Mouse (Mus musculus) adrenal gland, postnatal 4 days (tissue): ENCODE measurements around the gene Zfp488. TPM values are rescaled to one million over a fixed set of nuclear protein-coding genes. Genes with fewer than 3 reads are reported as not detected.

Experiments used
- DNase-seq, 2 experiments: peaks; one replicate each; pipeline ENCODE4 v3.0.0; 2021 to 2022; ENCODE audit warnings: low spot score in 2 of 2, mixed read lengths in 2 of 2
- long read RNA-seq, 2 experiments: library from polyadenylated mRNA; stranded (forward); transcript quantifications; one replicate each; pipeline ENCODE4 v2.0.0; 2021
- total RNA-seq, 2 experiments: library from RNA; stranded (reverse); gene quantifications; 2 replicates each; pipeline ENCODE4 v1.2.3; 2021

Zfp488 gene
- under 1 TPM; 0.08 to 0.17 TPM for total RNA-seq
- long read RNA-seq, experiment 1, result 0 reads
- long read RNA-seq, experiment 2, result 0 reads

GRCm38 (mm10) chr14:33978604-33979059 is at the start of gene Zfp488:
TSS of gene Zfp488 (minus strand) at chr14:33978764.
- DNase-seq, result no peak

GRCm38 (mm10) chr14:34026710-34027109 is 48.1 kb upstream of the Zfp488 start:
- no peak for DNase-seq

- DNase-seq, result no peak
Observed at GRCm38 (mm10) chr14:34016938-34017337, 38.4 kb upstream of the Zfp488 start.

GRCm38 (mm10) chr14:34016381-34016780 is 37.8 kb upstream of the Zfp488 start, which contains the start of gene Gm5460:
TSS of gene Gm5460 (plus strand) at chr14:34016758.
- DNase-seq, result no peak

GRCm38 (mm10) chr14:34015063-34015462 is 36.5 kb upstream of the Zfp488 start, which contains the start of gene Gm30083:
TSS of gene Gm30083 (minus strand) at chr14:34015182.
- DNase-seq, result no peak

- no peak for DNase-seq
Observed at GRCm38 (mm10) chr14:34002358-34002757, 23.8 kb upstream of the Zfp488 start.

GRCm38 (mm10) chr14:34001445-34001844 is 22.9 kb upstream of the Zfp488 start:
- no peak for DNase-seq

GRCm38 (mm10) chr14:34000076-34000475 is 21.5 kb upstream of the Zfp488 start:
- no peak for DNase-seq

GRCm38 (mm10) chr14:33997427-33997826 is 18.9 kb upstream of the Zfp488 start:
- DNase-seq, result no peak

GRCm38 (mm10) chr14:33993521-33994289 is 15.1 kb upstream of the Zfp488 start:
- no peak for DNase-seq

- DNase-seq, result no peak
Observed at GRCm38 (mm10) chr14:33993051-33993450, 14.5 kb upstream of the Zfp488 start.

GRCm38 (mm10) chr14:33991971-33992370 is 13.4 kb upstream of the Zfp488 start:
- no peak for DNase-seq

- DNase-seq, result no peak
Observed at GRCm38 (mm10) chr14:33989201-33989600, 10.6 kb upstream of the Zfp488 start.

GRCm38 (mm10) chr14:33977748-33978147 is 816 bp downstream of the Zfp488 start:
- DNase-seq, result no peak

- no peak for DNase-seq
Observed at GRCm38 (mm10) chr14:33974752-33975151, 3.8 kb downstream of the Zfp488 start.

GRCm38 (mm10) chr14:33972679-33973078 is 5.9 kb downstream of the Zfp488 start:
- DNase-seq, result no peak

- no peak for DNase-seq
Observed at GRCm38 (mm10) chr14:33965675-33966074, 12.9 kb downstream of the Zfp488 start.

- DNase-seq, result no peak
Observed at GRCm38 (mm10) chr14:33959341-33959740, 19.2 kb downstream of the Zfp488 start.

GRCm38 (mm10) chr14:33958841-33959240 is 19.7 kb downstream of the Zfp488 start:
- no peak for DNase-seq

- no peak for DNase-seq
Observed at GRCm38 (mm10) chr14:33958186-33958585, 20.4 kb downstream of the Zfp488 start.

- DNase-seq, result no peak
Observed at GRCm38 (mm10) chr14:33956055-33956454, 22.5 kb downstream of the Zfp488 start.

- DNase-seq, result no peak
Observed at GRCm38 (mm10) chr14:33953761-33954160, 24.8 kb downstream of the Zfp488 start, which contains the start of gene Rbp3. TSS of gene Rbp3 (plus strand) at chr14:33954003.
